Mouse (Mus musculus): ENCODE measurements around the gene Atp1a4.

- TF ChIP-seq CTCF (IDR thresholded peaks at IDR 0.05; ENCODE audit: low read depth) = no peak
- no peak for TF ChIP-seq EP300 (optimal IDR thresholded peaks at IDR 0.05)
These were observed 43.0 kb upstream of the Atp1a4 start for GRCm38 (mm10) chr1:172301180-172301579.
